Mouse (Mus musculus): ENCODE measurements around the gene Tpx2. TPM values are rescaled to one million over a fixed set of nuclear protein-coding genes. Genes with fewer than 3 reads are reported as not detected.

Tpx2 gene
- polyA plus RNA-seq, 1 experiment from 2014 or later: 25.8 TPM

- WGBS (ENCODE audit: insufficient replicate concordance): 60% methylated on average over 11 of the region's 11 CpGs
- no peak overlapping the region for H3K27ac ChIP-seq (ENCODE audit: low read depth)
- DNase-seq: no peak
Observed at GRCm38 (mm10) chr2:152905036-152905829, 57.5 kb downstream of the Tpx2 start.

GRCm38 (mm10) chr2:152906274-152907037 lies 58.7 kb downstream of the Tpx2 start:
- no peak overlapping the region for H3K4me3 ChIP-seq (ENCODE audit: low read depth, low read length)
- H3K4me2 ChIP-seq (ENCODE audit: low read depth, low read length): no peak overlapping the region
- no peak overlapping the region for H3K27ac ChIP-seq (ENCODE audit: low read depth)
- 53% methylated on average over 9 of the region's 9 CpGs for WGBS (ENCODE audit: insufficient replicate concordance)
- H3K9ac ChIP-seq (replicated peaks): no peak overlapping the region
- no peaks in the 10 kb centered on the region for H3K9me3 ChIP-seq (ENCODE audit: low read length)
- DNase-seq: no peak
- no peaks in the 10 kb centered on the region for H3K36me3 ChIP-seq (replicated peaks; ENCODE audit: insufficient read depth, low read length)
- H3K27me3 ChIP-seq (ENCODE audit: insufficient read depth, low read length): no peaks in the 10 kb centered on the region
- no peak for TF ChIP-seq EP300 (IDR thresholded peaks at IDR 0.05; ENCODE audit: low read depth)
- no peak for TF ChIP-seq CTCF (IDR thresholded peaks at IDR 0.05; ENCODE audit: low read depth)
- no peaks in the 10 kb centered on the region for H3K4me1 ChIP-seq (ENCODE audit: insufficient read depth)
- no peak for ATAC-seq

More at GRCm38 (mm10) chr2:152905036-152905829, 57.5 kb downstream of the Tpx2 start:
- no peak overlapping the region for H3K9ac ChIP-seq (replicated peaks)
- no peaks in the 10 kb centered on the region for H3K9me3 ChIP-seq (ENCODE audit: low read length)
- H3K4me1 ChIP-seq (ENCODE audit: insufficient read depth): no peaks in the 10 kb centered on the region
- H3K27me3 ChIP-seq (ENCODE audit: insufficient read depth, low read length): no peaks in the 10 kb centered on the region
- no peak overlapping the region for H3K4me2 ChIP-seq (ENCODE audit: low read depth, low read length)
- no peaks in the 10 kb centered on the region for H3K36me3 ChIP-seq (replicated peaks; ENCODE audit: insufficient read depth, low read length)
- no peak overlapping the region for H3K4me3 ChIP-seq (ENCODE audit: low read depth, low read length)
- peak; percentile 35; the same call in 1 of the 2 replicates for ATAC-seq
- TF ChIP-seq CTCF (IDR thresholded peaks at IDR 0.05; ENCODE audit: low read depth) (no peak), EP300 (IDR thresholded peaks at IDR 0.05; ENCODE audit: low read depth) (no peak)

DNA sequence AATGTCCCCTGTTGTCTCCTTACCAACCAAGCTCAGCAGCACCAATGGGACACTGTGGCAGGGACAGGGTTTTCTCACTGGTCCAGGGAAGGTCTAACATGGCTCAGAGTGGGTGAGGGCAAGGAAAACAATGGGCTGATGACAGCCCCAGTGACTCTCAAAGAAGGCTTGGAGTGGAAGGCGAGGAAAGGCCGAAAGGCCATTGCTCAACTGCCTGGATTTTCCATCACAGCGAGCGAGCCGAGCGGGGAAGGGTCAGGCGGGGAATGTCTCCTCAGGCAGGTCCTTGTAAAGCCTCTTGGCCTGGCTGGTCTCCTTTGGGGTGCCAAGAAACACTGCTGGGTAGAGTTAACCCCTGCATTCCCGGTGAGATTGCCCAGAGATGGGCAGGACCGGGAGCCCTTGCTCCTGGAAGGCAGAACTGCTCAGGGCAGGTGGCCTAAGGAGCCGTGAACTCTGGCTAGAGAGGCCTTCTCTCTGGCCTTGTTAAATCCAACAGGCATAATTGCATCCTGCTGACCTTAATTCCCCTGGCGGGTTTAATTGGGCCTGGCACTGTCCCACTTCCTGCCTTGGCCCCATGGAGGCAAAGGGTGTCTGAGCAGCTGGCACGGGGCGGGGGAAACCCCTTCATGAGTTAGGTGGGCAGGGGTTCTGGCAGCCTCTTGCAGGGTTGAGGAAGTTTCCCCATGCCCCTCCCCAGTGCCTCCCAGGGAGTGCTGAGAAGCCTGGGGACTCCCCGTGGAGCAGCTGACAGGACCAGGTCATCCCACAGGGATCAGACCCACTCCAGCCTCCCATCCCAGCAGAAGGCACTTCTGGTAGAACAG lies 59.6 kb downstream of the Tpx2 start:
- ATAC-seq: no peak
- H3K27me3 ChIP-seq (ENCODE audit: insufficient read depth, low read length): 0 out of 2 replicates have a peak, but pooled peaks cover 3% of the 10 kb centered on the region
- no peak for TF ChIP-seq CTCF (IDR thresholded peaks at IDR 0.05; ENCODE audit: low read depth)
- no peak for TF ChIP-seq EP300 (IDR thresholded peaks at IDR 0.05; ENCODE audit: low read depth)
- no peaks in the 10 kb centered on the region for H3K4me1 ChIP-seq (ENCODE audit: insufficient read depth)
- H3K36me3 ChIP-seq (replicated peaks; ENCODE audit: insufficient read depth, low read length): no peaks in the 10 kb centered on the region
- H3K9ac ChIP-seq (replicated peaks): no peak overlapping the region
- H3K9me3 ChIP-seq (ENCODE audit: low read length): no peaks in the 10 kb centered on the region
- 76% methylated on average over 14 of the region's 14 CpGs for WGBS (ENCODE audit: insufficient replicate concordance)
- H3K4me2 ChIP-seq (ENCODE audit: low read depth, low read length): no peak overlapping the region
- DNase-seq: no peak
- H3K4me3 ChIP-seq (ENCODE audit: low read depth, low read length): no peak overlapping the region
- H3K27ac ChIP-seq (ENCODE audit: low read depth): no peak overlapping the region

- Histone ChIP-seq H3K4me2 (ENCODE audit: low read depth, low read length) (no peak overlapping the region), H3K4me3 (ENCODE audit: low read depth, low read length) (no peak overlapping the region), H3K27ac (ENCODE audit: low read depth) (no peak overlapping the region), H3K27me3 (ENCODE audit: insufficient read depth, low read length) (peaks cover 14% of the 10 kb centered on the region), H3K4me1 (ENCODE audit: insufficient read depth) (peaks cover 5% of the 10 kb centered on the region; the same call in 1 of the 2 replicates), H3K9me3 (ENCODE audit: low read length) (no peaks in the 10 kb centered on the region), H3K36me3 (replicated peaks; ENCODE audit: insufficient read depth, low read length) (no peaks in the 10 kb centered on the region), H3K9ac (replicated peaks) (no peak overlapping the region)
- DNase-seq (no peak), ATAC-seq (no peak)
- no peak for TF ChIP-seq CTCF (IDR thresholded peaks at IDR 0.05; ENCODE audit: low read depth)
- TF ChIP-seq EP300 (IDR thresholded peaks at IDR 0.05; ENCODE audit: low read depth): no peak
- WGBS (ENCODE audit: insufficient replicate concordance): 74% methylated on average over 6 of the region's 6 CpGs
Observed at GRCm38 (mm10) chr2:152909848-152910247, 62.1 kb downstream of the Tpx2 start.

DNA sequence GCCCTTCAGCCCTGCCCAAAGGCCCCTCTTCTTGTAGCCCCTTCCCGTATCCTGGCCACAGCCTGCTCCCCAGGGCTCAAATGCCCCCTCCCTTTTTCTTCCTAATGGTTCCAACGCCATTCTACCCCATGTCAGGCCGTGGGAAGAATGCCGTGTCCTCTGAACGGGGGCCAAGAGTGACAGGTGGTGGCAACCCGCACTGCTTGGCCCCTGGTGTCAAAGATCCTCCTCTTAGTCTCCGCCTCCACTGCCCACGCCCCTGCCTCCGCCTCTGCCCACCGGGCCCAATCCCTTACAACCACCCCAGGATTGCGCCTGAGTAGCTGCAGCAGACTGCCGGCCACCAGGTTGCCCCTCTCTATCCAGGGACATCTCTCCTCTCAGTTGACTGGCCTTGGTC lies 63.3 kb downstream of the Tpx2 start, which contains the start of gene Mylk2:
Mylk2 (plus strand) TSS at position 322 of the 400 bp plus-strand sequence.
- H3K9ac ChIP-seq (replicated peaks): no peak within 1 kb of the TSS
- WGBS (ENCODE audit: insufficient replicate concordance): 21% methylated on average over 12 of the region's 12 CpGs
- no peaks in the 10 kb centered on the region for H3K36me3 ChIP-seq (replicated peaks; ENCODE audit: insufficient read depth, low read length)
- H3K27ac ChIP-seq (ENCODE audit: low read depth): no peak within 1 kb of the TSS
- no peaks in the 10 kb centered on the region for H3K9me3 ChIP-seq (ENCODE audit: low read length)
- TF ChIP-seq EP300 (IDR thresholded peaks at IDR 0.05; ENCODE audit: low read depth) (no peak), CTCF (IDR thresholded peaks at IDR 0.05; ENCODE audit: low read depth) (no peak)
- H3K4me3 ChIP-seq (ENCODE audit: low read depth, low read length): no peak within 1 kb of the TSS
- peaks cover 14% of the 10 kb centered on the region for H3K27me3 ChIP-seq (ENCODE audit: insufficient read depth, low read length)
- no peak within 1 kb of the TSS for H3K4me2 ChIP-seq (ENCODE audit: low read depth, low read length)
- H3K4me1 ChIP-seq (ENCODE audit: insufficient read depth): peaks cover 5% of the 10 kb centered on the region; the same call in 1 of the 2 replicates
- ATAC-seq (no peak), DNase-seq (no peak)

Measured in liver, postnatal 0 days (tissue).